Comparison of ENCODE assay signal across 26 mouse cellular contexts in the genomic region with DNA sequence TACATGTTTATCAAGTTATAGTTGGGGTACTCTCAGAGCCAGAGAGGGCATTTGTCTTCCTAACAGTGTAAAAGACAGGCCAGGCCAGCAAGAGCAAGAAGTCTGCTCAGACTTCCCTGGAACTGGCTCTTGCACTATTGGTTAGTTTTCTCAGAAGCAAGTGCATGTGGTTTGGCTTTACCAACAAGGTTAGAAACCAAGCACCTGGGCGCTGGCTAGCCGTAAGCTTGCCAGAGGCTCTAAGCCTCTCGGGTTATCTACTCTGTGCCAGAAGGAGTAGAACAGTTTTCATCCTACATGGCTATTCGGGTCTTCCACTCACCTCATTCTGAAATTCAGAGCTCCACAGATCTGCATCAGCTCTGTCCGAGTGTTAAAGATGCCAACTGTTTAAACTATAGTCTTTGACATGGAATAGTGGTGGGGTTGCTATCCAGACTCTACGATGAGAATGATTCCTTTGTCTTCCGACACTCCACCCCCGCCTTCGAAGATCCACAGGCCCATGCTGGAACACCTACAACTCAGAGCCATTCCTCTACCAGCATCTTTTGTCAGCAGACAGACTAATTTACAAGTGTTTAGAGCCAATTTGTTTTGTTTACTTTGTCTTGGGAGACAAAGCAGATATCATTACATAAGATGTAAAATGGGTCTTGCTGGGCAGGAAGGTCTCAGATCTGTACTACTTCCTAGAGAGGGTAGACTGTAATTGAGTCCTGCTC.
"Had no signal": no experiment of that assay in that cellular context is flagged by ENCODE, and none has a peak within 500 bp of the region (broad histone marks: within the 10 kb centered on the region; RNA-seq: fewer than 3 reads in every experiment).

No protein-coding gene starts in this region.

- H3K9ac ChIP-seq: heart, embryonic 12.5 days; hindbrain, embryonic 12.5 days; hindbrain, embryonic 14.5 days; intestine, embryonic 15.5 days; limb, embryonic 12.5 days; liver, embryonic 13.5 days; liver, embryonic 15.5 days had no signal

- H3K4me1 ChIP-seq: heart, embryonic 10.5 days; heart, embryonic 12.5 days; hindbrain, embryonic 10.5 days; hindbrain, embryonic 12.5 days; intestine, embryonic 15.5 days; liver, embryonic 13.5 days; liver, embryonic 15.5 days had no signal

- H3K4me3 ChIP-seq: heart, adult 2 months; heart, embryonic 10.5 days; heart, embryonic 12.5 days; hindbrain, embryonic 10.5 days; hindbrain, embryonic 12.5 days; intestine, embryonic 15.5 days; left cerebral cortex, adult 2 months; limb, embryonic 10.5 days; limb, embryonic 12.5 days; liver, embryonic 13.5 days; liver, embryonic 15.5 days had no signal

- H3K27me3 ChIP-seq: heart, embryonic 12.5 days; hindbrain, embryonic 12.5 days; intestine, embryonic 15.5 days; limb, embryonic 12.5 days; liver, embryonic 13.5 days; liver, embryonic 15.5 days had no signal

- ATAC-seq: hindbrain, embryonic 16.5 days; inflammation-experienced regulatory T-cells, adult 6 months; intestine, embryonic 15.5 days; intestine, postnatal 0 days had no signal

- H3K9me3 ChIP-seq: heart, embryonic 10.5 days; heart, embryonic 12.5 days; intestine, embryonic 15.5 days; limb, embryonic 10.5 days; limb, embryonic 12.5 days; liver, embryonic 13.5 days; liver, embryonic 15.5 days had no signal

- H3K4me2 ChIP-seq: heart, embryonic 12.5 days; hindbrain, embryonic 12.5 days; hindbrain, embryonic 14.5 days; intestine, embryonic 15.5 days; limb, embryonic 12.5 days; liver, embryonic 11.5 days; liver, embryonic 13.5 days; liver, embryonic 15.5 days had no signal

- H3K36me3 ChIP-seq: heart, embryonic 10.5 days; heart, embryonic 12.5 days; hindbrain, embryonic 10.5 days; hindbrain, embryonic 12.5 days; intestine, embryonic 15.5 days; limb, embryonic 10.5 days; limb, embryonic 12.5 days; liver, embryonic 13.5 days; liver, embryonic 15.5 days had no signal

- H3K27ac ChIP-seq: heart, adult 2 months; heart, embryonic 10.5 days; hindbrain, embryonic 10.5 days; hindbrain, embryonic 12.5 days; hindbrain, embryonic 14.5 days; intestine, embryonic 15.5 days; kidney, postnatal 0 days; left cerebral cortex, adult 2 months; limb, embryonic 10.5 days; limb, embryonic 12.5 days; liver, embryonic 13.5 days; liver, embryonic 15.5 days had no signal

- DNase-seq: gastrocnemius, postnatal 36 days; heart, adult 2 months; heart, postnatal 10 days; heart, postnatal 4 days; kidney, adult 18-20 months; kidney, adult 8-10 months; kidney, postnatal 14 days; kidney, postnatal 36 days; layer of hippocampus, adult 9-11 months; liver; liver, embryonic 13.5 days had no signal
